Mouse (Mus musculus): Measurements from ENCODE around the gene Ube2l6.
A peak's percentile ranks its signal among the peaks of the same experiment; 100 is the strongest.

The Ube2l6 gene

DNA sequence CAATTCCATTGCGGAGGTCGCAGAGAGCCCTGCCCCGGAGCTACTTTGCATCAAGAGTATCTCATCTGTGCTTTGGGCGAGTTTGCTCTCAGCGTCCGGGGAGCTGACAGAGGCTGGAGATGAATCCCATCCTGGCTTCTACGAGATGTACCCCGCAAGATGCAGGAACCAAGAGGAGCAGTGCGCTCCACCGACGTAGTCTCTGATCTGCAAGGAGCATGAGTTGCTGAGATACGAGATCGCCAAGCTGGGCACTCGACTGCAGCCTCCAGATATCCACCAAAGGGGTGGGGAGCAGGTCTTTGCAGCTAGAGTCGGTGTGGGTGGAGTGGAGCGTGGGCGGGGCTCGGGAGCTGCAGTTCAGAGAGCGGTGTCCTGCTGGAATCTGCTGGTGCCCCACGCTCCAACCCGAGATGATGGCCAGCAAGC is at the start of gene Ube2l6:
Ube2l6 (plus strand) TSS at position 336 of the 429 bp plus-strand sequence.
- peak; percentile 69 for ATAC-seq (ENCODE audit: insufficient number of reproducible peaks, low FRiP score, low TSS enrichment)

DNA sequence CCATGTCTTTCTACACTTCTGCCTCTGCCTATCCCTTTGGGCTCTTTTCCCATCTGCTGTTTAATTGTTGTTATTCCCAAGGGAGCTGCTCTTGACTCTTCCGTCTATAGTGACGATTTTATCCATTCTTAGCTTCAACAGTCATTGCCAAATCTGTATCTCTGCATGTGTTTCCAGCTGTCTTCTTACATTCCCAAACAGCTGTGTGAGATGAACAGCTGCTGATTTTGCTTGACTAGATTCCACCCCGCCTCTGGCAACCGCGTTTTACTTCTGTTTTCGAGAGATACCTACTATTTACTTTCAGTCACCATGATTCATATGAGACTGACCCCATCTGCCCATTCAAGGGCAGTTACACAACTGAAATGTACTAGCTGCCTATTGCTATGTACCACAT is 48.5 kb upstream of the Ube2l6 start:
- no peak for ATAC-seq (ENCODE audit: insufficient number of reproducible peaks, low FRiP score, low TSS enrichment)

DNA sequence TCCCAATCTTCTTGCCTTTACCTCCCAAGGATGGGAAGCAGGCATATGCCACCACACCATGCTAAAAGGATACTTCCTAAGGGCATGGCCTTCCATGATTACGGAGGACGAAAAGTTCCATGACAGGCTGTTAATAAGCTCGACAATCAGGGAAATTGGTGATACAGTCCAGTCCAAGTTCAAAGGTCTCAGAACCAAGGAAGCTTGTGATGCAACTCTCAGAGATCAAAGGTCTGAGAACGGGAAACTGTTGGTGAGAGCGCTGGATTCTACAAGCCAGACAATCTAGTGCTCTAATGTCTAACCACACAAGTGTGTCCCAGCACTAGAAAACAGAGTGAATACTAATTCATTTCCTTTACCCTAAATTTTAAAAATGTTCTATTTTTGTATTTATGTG is 42.4 kb upstream of the Ube2l6 start:
- no peak for ATAC-seq (ENCODE audit: insufficient number of reproducible peaks, low FRiP score, low TSS enrichment)

DNA sequence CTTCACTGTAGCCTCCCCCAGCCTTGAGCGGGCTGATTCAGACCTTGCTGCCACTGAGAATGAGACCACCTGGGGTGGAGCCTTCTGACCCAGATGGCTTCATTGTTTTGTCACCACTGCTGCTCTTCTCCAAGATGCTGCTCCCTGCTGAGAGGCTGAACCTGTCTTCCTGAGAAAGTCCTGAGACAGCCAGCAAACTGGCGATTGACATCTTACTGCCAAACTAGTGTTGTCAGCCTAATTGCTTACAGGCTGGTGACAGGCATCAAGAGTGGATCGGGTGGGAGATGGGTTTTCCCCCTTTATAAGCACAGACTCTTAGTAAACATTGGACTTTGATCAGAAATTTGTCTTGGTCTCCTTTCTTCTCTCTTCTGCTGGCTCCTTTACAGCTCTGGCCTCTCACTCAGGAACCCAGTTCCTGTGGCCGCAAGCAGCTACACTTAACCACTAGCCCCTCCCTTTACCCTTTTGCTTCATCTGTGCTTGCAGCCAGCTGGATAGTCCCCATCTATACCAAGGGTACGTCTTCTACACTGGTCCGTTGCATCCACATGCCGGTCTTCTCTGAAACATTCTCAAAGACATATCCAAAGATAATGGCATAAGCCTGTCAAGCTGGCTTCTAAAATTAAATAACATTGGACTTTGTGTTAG is 41.5 kb upstream of the Ube2l6 start:
- ATAC-seq (ENCODE audit: insufficient number of reproducible peaks, low FRiP score, low TSS enrichment): no peak

DNA sequence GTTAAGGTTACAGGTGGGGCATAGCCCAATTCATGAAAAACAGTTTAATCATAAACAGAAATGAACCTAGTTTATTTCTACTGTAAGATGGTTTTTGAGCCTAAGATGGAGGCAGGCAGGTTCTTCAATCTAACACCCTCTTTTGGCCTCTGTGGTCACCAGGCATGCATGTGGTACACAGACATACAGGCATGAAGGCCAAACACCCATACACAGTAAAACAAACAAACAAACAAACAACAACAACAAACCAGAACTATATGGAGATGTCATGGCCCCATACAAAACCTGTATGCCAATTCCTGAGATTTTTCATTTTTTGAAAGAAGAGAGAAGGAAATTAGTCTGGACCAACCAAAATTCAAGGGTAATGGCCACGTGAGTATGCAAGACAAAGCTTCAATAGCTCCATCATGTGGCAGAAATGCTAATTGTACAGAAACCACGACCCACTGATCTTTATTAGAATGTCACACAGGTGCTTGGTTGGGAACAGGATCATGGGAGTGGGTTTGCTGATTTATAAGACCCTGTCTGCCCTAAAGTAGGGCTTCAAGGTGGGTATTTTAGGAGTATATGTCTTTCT is 40.0 kb upstream of the Ube2l6 start:
- ATAC-seq (ENCODE audit: insufficient number of reproducible peaks, low FRiP score, low TSS enrichment): peak; percentile 77

DNA sequence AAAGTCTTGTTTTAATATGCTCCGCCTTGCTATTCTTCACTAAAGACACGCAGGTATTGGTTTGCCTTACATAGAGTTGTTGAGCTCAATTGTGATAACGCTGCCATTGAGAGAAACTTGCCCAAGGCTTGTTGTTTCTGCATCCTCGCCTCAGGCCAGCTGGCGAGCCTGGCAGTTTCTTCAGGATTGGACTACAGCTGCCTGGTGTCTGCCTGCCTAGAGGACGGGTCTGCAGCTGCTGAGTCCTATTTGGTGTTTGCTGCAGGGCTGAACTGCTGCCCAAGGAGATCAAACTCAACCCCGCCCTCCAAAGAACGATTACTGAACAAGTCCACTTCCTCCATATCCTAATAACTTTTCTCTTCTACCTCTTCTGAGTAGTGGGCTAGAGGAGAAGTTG is 37.9 kb upstream of the Ube2l6 start:
- ATAC-seq (ENCODE audit: insufficient number of reproducible peaks, low FRiP score, low TSS enrichment): no peak

DNA sequence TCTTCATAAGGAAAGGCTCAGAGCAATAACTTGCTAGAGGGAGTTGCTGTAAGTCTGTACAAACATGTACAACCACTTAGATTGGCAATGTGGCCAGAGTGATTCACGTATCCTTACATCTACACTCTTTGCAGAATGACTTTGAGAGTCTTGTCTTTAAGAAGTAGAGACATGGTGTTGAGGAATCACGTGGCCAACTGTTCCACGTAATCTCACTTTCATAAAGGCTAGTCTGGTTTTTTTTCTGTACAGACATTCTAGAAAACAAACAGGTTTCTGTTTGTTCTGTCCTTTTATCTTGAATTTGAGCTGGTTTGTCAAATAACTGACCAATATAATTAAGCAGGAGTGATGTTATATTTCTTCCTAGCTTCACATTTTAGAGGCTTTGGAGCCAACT is 37.3 kb upstream of the Ube2l6 start:
- ATAC-seq (ENCODE audit: insufficient number of reproducible peaks, low FRiP score, low TSS enrichment): no peak

DNA sequence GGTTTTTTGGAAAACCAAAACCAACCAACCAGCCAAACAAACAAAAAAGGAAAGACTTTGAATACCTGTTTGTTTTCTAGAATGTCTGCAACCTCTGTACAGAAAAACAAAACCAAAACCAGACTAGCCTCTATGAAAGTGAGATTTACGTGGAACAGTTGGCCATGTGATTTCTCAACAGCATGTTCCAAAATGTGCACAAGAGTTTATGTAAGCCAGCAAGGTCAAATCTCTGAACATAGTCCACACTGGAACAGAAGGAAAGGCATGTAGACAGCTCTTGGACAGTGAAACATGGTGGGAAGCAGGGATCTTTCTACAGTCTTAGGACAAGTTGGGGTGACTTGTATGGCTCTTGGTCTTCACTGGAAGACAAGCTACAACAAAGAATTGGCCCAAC is 36.8 kb upstream of the Ube2l6 start:
- ATAC-seq (ENCODE audit: insufficient number of reproducible peaks, low FRiP score, low TSS enrichment): no peak

DNA sequence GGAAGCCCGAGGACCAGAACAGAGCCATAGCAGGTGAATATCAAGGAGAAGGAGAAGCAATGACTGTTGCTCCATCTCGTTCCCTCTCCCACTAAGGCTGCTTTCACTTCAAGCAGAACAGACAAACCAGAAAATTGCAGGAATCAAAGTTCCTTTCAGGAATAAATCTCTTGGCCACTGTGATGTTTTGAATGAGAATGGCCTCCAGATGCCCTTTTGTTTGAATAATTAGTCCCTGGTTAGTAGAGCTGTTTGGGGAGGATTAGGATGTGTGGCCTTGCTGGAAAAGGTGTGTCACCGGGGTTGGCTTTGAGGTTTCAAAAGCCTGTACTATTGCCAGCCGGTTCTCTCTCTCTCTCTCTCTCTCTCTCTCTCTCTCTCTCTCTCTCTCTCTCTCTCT is 36.3 kb upstream of the Ube2l6 start:
- no peak for ATAC-seq (ENCODE audit: insufficient number of reproducible peaks, low FRiP score, low TSS enrichment)

DNA sequence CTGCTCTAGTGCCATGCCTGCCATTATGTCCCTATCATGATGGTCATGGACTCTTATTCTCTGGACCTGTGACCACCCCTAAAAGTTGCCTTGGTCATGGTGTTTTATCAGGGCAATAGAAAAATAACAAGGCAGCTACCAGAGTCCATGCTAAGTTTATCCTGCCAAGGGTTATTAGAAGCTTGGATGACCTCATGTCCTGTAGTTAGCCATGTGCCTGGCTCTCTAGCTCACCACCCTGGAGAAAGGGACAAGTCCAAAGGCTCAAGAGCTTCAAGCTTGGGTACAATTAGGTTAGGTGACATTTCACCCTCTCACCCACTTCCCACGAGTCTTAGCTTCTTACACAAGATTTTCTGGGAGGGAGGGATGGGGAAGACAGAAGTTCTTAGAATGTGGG is 35.8 kb upstream of the Ube2l6 start:
- ATAC-seq (ENCODE audit: insufficient number of reproducible peaks, low FRiP score, low TSS enrichment): no peak

DNA sequence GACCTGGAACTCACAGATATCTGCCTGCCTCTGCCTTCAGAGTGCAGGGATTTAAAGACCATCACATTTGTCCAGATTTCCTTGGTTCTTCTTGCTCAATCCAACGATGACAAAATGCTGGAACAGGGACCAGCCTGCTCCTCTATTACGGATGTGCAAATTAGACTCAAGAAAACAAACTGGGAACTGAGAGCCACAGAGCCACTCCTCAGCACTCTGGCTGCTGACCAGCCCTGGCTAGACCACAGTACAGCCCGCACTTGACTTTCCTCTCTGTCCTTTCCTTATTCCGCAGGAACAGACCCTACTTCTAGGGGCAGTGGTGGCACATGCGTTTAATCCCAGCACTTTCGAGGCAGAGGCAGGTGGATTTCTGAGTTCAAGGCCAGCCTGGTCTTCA is 28.1 kb upstream of the Ube2l6 start:
- ATAC-seq (ENCODE audit: insufficient number of reproducible peaks, low FRiP score, low TSS enrichment): no peak

DNA sequence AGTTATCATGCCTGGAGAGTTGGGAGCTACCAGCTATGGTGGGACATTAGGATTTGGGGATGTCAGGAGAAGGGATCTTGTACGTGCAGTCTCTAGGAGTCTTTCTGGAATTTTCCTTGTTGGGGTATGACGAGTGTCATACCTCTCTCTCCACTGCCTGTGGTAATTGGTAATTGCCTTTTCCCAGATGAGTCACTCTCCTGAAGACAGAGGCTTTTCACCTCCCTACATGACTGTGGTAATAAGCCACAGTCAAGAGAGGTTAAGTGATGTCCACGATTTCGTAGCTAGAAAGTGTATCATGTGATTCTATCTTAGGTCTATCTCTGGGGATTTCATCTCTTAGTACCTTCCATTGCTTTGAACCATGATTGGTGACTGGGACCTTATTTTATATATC is 26.2 kb upstream of the Ube2l6 start:
- ATAC-seq (ENCODE audit: insufficient number of reproducible peaks, low FRiP score, low TSS enrichment): no peak

DNA sequence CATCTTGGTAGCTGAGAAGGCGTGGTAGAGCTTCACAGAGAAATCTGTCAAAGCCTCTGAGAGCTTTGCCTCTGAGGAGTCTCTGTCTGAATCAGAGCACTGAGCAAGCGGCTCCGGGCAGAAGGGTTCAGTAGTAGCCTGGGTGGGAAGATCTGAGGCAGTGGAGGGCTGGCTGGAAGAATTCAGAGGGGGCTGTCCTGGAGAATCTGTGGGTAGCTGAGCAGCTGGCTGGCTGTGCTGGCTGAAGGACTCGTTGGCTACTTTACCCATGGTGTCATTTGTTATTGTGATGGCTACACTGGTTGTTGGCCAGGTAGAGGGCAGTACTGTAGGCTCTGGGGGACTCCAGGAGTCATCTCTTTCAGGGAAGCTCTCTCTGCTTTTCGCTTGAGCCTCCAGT is 25.4 kb upstream of the Ube2l6 start:
- ATAC-seq (ENCODE audit: insufficient number of reproducible peaks, low FRiP score, low TSS enrichment): no peak

DNA sequence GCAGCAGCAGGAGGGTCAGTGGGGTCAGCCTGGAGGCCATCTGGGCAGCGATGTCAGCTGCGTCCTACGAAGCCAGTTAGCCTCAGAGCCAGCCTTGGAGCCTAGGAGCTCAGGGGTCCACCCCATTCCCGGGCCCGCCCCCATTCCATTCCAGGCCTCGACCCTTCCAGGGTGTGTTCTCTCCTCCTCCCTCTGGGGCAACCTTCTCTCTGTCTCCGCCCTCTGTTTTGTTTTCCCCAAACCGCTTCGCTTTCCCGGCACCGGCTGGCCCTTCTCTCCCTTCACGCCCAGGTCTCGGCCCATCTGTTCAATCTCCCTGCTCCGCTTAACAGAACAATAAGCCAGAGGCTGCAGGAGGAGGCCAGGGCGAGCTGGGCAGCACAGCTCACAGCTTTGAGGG is 23.9 kb upstream of the Ube2l6 start:
- peak; percentile 94 for ATAC-seq (ENCODE audit: insufficient number of reproducible peaks, low FRiP score, low TSS enrichment)

DNA sequence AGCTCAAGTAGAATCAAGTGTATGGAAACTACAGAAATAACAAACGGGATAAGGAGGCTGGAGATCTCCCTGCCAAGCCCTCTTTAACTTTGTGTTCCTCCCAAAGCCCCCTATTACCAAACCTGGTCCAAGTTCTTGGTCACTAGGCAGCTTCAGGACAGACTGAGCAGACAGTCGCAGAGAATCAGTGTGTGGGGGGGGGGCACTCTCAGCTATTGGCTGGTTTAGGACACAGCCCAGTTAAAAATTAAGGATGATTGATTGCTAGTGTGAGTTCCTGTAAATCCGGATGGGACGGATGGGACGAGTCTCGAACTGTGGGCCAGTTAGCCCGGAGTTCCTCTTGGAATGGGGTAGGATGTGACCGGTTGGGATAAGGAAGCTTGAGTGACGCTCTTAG is 23.4 kb upstream of the Ube2l6 start, which contains the start of gene Serping1:
Serping1 (minus strand) TSS at position 204 of the 400 bp plus-strand sequence.
- 0 out of 2 replicates have a peak, but pooled peaks have one; percentile 16 for ATAC-seq (ENCODE audit: insufficient number of reproducible peaks, low FRiP score, low TSS enrichment)

DNA sequence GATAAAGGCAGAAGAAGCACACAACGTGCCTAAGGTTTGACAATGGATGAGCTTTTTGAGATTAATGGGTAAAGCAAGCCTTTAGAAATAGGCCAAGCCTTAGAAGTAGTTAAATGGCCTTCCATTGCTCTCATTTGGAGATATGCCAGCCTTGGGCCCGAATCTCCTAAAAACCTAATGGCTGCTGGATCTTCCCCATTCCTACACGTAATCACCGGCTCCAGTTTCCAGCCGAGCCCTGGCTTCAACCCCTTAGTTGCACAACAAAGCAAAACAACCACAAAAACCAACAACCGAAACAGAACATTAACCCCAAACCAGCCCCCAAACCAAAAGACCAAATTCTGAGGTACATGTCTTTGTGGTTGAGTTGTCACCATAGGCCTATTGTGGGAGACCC is 23.0 kb upstream of the Ube2l6 start:
- no peak for ATAC-seq (ENCODE audit: insufficient number of reproducible peaks, low FRiP score, low TSS enrichment)

DNA sequence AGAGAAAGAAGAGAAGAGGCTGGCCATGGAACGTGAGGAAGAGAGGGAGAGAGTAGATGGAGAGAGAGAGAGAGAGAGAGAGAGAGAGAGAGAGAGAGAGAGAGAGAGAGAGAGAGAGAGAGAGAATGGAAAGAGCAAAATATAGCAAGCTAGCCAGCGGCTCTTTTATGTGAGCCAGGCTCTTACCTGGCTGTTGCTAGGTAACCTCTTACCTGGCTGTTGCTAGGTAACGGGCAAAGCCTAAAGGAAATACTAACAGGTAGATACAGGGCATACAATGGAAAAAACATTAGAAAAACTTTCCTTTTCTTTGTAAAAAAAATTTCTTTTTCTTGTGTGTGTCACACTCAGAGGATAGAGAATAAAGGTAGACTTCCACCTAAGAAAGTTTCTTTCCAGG is 20.9 kb upstream of the Ube2l6 start:
- no peak for ATAC-seq (ENCODE audit: insufficient number of reproducible peaks, low FRiP score, low TSS enrichment)

DNA sequence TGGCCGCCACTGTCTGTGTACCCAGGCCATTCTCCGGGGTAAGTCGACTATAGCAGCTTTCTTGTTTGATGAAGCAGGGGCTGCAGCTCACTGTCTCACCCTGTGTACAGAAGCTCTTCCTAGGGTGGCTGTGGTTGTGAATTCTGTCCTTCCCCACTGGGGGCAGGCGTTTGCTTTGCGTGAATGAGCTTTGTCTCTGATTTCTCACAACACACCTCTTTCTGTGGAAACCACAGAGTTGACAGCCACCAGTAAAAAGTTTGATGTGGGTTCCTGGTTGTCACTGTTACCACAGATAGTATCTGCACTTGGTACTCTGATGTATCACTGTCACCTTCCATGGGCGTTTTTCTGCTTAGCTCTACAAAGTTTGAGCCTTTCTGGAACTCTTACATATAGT is 19.4 kb upstream of the Ube2l6 start:
- no peak for ATAC-seq (ENCODE audit: insufficient number of reproducible peaks, low FRiP score, low TSS enrichment)

DNA sequence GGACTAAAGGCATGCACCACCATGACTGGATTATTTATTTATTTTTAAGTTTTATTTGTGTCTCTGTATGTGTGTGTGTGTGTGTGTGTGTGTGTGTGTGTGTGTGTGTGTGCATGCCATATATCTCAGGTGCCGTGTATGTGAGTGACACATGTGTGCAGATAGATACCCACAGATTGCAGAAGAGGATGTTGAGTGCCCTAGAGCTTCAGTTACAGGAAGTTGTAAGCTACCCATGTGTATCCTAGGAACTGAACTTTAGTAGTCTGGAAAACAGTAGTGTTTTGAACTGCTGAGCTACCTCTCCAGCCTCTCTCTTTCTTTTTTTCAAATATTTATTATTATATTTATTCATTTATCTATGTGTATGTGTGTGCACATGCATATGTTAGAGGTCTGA is 15.3 kb upstream of the Ube2l6 start:
- ATAC-seq (ENCODE audit: insufficient number of reproducible peaks, low FRiP score, low TSS enrichment): no peak

DNA sequence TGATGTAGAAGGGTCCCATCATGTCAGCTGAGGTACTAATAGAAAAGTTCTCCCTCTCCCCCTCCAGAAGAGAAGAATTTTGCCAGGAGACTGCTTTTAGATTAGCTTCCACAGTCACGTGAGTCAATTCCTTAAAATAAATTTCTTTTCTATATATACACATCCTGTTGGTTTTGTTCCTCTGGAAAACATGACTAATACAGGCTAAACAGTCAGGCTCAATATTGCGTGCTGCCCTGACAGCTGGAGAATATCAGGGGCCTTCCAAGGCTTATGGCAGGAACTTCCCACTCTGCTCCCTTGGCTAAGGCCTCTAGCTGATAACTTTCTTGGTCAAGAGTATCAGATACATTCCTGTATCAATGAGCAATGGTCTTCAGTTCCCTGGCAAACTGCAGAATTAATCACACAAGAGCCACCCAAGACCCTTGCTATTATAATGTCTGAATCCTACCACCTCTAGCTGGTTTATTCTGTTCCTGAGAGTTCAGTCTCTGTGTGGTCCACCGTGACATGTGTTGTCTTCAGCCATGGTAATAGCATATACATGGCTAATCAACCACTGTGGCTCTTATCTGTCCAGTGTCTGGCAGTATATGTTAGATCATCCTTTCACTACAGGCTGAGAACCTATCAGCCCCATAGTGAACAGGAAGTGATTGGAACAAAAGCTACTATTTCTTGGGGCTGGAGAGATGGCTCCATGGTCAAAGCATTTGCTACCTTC is 14.6 kb upstream of the Ube2l6 start:
- ATAC-seq (ENCODE audit: insufficient number of reproducible peaks, low FRiP score, low TSS enrichment): no peak

DNA sequence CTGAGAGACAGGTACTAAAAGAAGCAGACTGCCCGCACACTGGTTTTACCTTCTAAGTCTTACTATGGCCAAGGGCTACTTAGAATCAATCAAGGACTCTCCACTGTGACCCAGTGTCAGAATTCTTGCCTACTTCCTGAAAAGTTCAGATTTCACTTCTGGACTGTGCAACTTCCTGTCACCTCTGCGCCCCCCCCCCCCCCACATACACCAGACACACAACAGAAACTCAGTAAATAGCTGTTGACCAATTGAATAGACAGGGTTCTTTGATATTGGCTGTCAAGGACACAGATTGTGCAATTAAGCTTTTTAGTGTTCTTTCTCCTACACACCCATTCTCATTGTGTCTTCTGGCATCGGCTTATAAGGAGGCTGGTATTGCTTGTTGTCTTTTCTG is 10.3 kb upstream of the Ube2l6 start:
- no peak for ATAC-seq (ENCODE audit: insufficient number of reproducible peaks, low FRiP score, low TSS enrichment)

DNA sequence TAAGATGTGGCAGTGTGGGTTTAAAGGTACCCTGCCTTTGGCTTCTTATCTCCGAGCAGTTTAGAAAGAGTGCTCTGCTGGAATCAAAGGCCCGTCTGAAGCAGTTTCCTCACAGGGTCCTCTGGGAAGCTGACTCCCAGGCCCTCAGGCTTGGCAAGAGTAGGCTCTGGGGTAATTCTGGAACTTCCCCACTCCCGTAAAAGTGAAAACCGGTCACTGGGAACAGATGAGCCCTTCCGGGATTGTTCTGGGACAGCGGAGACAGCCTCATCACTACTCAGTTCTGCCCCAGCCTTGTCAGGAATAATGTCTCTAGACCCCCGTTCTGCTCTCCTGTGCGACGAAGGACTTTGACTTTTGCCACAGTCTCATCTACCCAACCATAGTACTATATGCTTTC is 8.2 kb upstream of the Ube2l6 start:
- ATAC-seq (ENCODE audit: insufficient number of reproducible peaks, low FRiP score, low TSS enrichment): no peak
